Mouse (Mus musculus) liver, embryonic 12.5 days (tissue): Measurements from ENCODE around the gene Ddrgk1. TPM values are rescaled to one million over a fixed set of nuclear protein-coding genes. Genes with fewer than 3 reads are reported as not detected.

Experiments
- ATAC-seq: fragments of 200-750 bp; cut with Nextera tagmentation; 2 replicates; pipeline ENCODE4 v1.8.0; 2017; ENCODE audit warnings: moderate number of reproducible peaks, mild to moderate bottlenecking, moderate library complexity
- H3K27ac ChIP-seq: fragments of 300-500 bp; sonication (generic); 2 replicates; pipeline ENCODE4 v1.5.1; 2016; ENCODE audit warnings: mild to moderate bottlenecking
- H3K27me3 ChIP-seq: fragments of 300-500 bp; sonication (generic); replicated peaks from 2 replicates; pipeline ENCODE4 v1.6.1; 2016; ENCODE audit warnings: mild to moderate bottlenecking, moderate library complexity
- H3K36me3 ChIP-seq: fragments of 300-500 bp; sonication (generic); 2 replicates; pipeline ENCODE4 v1.6.1; 2016; ENCODE audit warnings: mild to moderate bottlenecking, moderate library complexity
- H3K4me1 ChIP-seq: fragments of 300-500 bp; sonication (generic); 2 replicates; pipeline ENCODE4 v1.6.1; 2016
- H3K4me2 ChIP-seq: fragments of 300-500 bp; sonication (generic); 2 replicates; pipeline ENCODE4 v1.6.1; 2016; ENCODE audit warnings: mild to moderate bottlenecking, moderate library complexity
- H3K4me3 ChIP-seq: fragments of 300-500 bp; sonication (generic); 2 replicates; pipeline ENCODE4 v1.5.1; 2016; ENCODE audit warnings: mild to moderate bottlenecking, moderate library complexity
- H3K9ac ChIP-seq: fragments of 300-500 bp; sonication (generic); 2 replicates; pipeline ENCODE4 v1.6.1; 2016; ENCODE audit warnings: mild to moderate bottlenecking, moderate library complexity
- H3K9me3 ChIP-seq: fragments of 300-500 bp; sonication (generic); replicated peaks from 2 replicates; pipeline ENCODE4 v1.6.1; 2016; ENCODE audit warnings: mild to moderate bottlenecking, moderate library complexity
- WGBS: fragments of 180-500 bp; shearing (Covaris S2); methylation state at CpG from one replicate; pipeline ENCODE4 v1.1.7; 2016; ENCODE audit not compliant: insufficient replicate concordance; 5-methylcytosine and 5-hydroxymethylcytosine counted together
- polyA plus RNA-seq: library from polyadenylated mRNA; unstranded; fragments of >200 nt; fragmentation: Nextera tagmentation; extraction: Ambion mirVana; gene quantifications from 2 replicates; pipeline ENCODE4 v1.2.1, GENCODE M21; 2016

Ddrgk1 gene
- 46.1 and 48.7 TPM in 2 replicates for polyA plus RNA-seq

GRCm38 (mm10) chr2:130664102-130664701 is at the start of gene Ddrgk1:
Ddrgk1 (minus strand) TSS chr2:130664659.
- WGBS, result under 1% methylated on average over 40 of the region's 40 CpGs
- H3K4me1 ChIP-seq, result peaks cover 52% of the 10 kb centered on the region
- H3K4me3 ChIP-seq, result peak within 1 kb of the TSS; percentile 65
- peak within 1 kb of the TSS; percentile 82 for H3K9ac ChIP-seq
- ATAC-seq, result peak; percentile 93
- peaks cover 37% of the 10 kb centered on the region for H3K36me3 ChIP-seq
- H3K27me3 ChIP-seq, result no peaks in the 10 kb centered on the region
- peak within 1 kb of the TSS; percentile 86 for H3K4me2 ChIP-seq
- H3K27ac ChIP-seq, result peak within 1 kb of the TSS; percentile 96
- H3K9me3 ChIP-seq, result no peaks in the 10 kb centered on the region

DNA sequence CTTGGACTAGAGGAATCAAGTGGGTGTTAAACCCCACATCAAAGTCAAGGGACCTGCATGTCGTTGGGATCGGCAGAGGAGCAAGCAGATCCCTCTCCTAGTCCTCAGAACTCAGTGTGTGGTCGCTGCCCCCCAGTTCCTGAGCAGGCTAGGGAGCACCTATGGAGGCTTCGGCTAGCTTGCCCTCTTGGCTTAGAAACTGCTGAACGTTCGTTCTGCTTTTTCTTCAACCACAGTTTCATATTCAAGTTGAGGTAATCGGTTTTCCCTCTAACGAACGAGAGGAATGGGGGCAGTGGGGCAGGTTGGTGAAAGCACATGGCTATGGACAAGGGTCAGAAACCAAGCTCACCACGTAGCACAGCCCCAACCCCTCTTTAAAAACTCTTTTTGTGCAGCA is 42.6 kb upstream of the Ddrgk1 start:
- no peak overlapping the region for H3K4me2 ChIP-seq
- WGBS, result 26% methylated on average over 10 of the region's 10 CpGs
- H3K4me3 ChIP-seq, result no peak overlapping the region
- H3K27ac ChIP-seq, result 0 out of 2 replicates have a peak overlapping the region, but pooled peaks have one; percentile 32
- H3K27me3 ChIP-seq, result no peaks in the 10 kb centered on the region
- peaks cover 15% of the 10 kb centered on the region for H3K4me1 ChIP-seq
- ATAC-seq, result no peak
- H3K36me3 ChIP-seq, result peaks cover 12% of the 10 kb centered on the region
- H3K9ac ChIP-seq, result no peak overlapping the region
- H3K9me3 ChIP-seq, result no peaks in the 10 kb centered on the region

- WGBS, result 55% methylated on average over 4 of the region's 4 CpGs
- 0 out of 2 replicates have a peak overlapping the region, but pooled peaks have one; percentile 32 for H3K27ac ChIP-seq
- no peak for ATAC-seq
Measured at GRCm38 (mm10) chr2:130706602-130707001, 42.1 kb upstream of the Ddrgk1 start.

DNA sequence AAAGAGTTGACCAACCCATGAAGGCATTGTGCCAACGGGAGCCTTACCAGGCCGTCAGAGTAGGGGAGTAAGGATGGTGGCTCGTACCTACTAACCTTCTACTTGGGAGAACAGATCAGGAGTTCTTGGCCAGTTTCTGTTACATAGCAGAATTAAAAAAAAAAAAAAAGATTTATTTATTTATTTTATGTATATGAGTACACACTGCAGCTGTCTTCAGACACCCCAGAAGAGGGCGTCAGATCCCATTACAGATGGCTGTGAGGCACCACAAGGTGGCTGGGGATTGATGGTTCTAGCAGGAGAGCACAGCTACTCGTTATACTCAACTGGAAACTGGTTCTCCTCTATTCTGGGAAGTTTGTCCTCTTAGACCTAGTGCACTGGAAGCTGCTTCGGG is 40.7 kb upstream of the Ddrgk1 start:
- no peaks in the 10 kb centered on the region for H3K9me3 ChIP-seq
- ATAC-seq, result no peak
- H3K36me3 ChIP-seq, result no peaks in the 10 kb centered on the region
- peaks cover 15% of the 10 kb centered on the region for H3K4me1 ChIP-seq
- no peak overlapping the region for H3K27ac ChIP-seq
- peaks cover 7% of the 10 kb centered on the region; the same call in 1 of the 2 replicates for H3K27me3 ChIP-seq
- WGBS, result 57% methylated on average over 6 of the region's 6 CpGs
- no peak overlapping the region for H3K4me2 ChIP-seq
- H3K4me3 ChIP-seq, result no peak overlapping the region
- H3K9ac ChIP-seq, result no peak overlapping the region

More at GRCm38 (mm10) chr2:130706602-130707001, 42.1 kb upstream of the Ddrgk1 start:
- peaks cover 15% of the 10 kb centered on the region for H3K4me1 ChIP-seq
- H3K9me3 ChIP-seq, result no peaks in the 10 kb centered on the region
- H3K4me3 ChIP-seq, result no peak overlapping the region
- H3K36me3 ChIP-seq, result peaks cover 8% of the 10 kb centered on the region; the same call in 1 of the 2 replicates
- H3K4me2 ChIP-seq, result no peak overlapping the region
- no peak overlapping the region for H3K9ac ChIP-seq
- no peaks in the 10 kb centered on the region for H3K27me3 ChIP-seq

DNA sequence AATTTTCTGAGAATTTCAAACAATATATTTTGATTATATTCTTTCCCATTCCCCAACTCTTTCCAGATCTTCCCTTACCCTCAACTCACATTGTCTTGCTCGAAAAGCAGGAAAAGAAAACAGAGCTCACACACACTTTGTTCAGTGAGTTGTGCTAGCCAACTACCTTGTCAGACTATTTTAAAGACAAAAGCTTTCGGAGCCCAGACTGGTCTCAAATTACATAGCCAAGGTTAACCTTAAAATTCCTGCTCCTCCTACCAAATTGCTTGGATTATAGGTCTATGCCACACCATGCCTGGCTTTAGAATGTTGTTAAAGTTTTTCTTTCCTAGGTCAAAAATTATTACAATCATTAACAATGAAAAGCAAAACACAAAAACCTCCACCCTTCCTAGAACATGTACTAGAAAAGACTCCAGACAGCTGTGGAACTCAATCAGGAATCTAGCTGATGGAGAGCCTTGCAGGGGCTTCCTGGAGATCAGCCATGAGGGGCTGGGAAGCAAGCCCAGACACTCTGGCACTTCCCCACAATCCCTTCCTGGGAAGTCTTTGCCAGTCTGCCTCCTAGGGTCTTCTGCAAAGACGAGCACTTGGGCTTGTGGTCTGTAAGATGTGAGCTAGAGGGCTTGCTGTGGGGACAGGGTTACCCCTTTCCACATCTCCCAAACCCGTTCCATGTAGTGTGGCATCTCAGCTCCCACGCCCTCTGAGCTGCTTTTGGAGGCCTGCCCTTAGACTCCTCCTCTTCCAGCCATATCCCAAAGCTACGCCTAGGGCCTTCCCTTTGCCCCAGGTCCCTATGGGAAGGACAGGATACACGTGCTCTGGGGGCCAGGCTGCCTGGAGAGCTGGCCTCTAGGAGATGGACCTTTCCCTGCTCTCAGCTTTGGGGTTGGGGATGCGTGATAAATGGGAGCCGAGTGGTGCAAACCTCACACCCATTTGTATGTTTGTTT is 39.9 kb upstream of the Ddrgk1 start:
- H3K9ac ChIP-seq, result no peak overlapping the region
- H3K9me3 ChIP-seq, result no peaks in the 10 kb centered on the region
- H3K4me3 ChIP-seq, result no peak overlapping the region
- no peak for ATAC-seq
- H3K4me1 ChIP-seq, result peaks cover 15% of the 10 kb centered on the region
- H3K36me3 ChIP-seq, result no peaks in the 10 kb centered on the region
- H3K27me3 ChIP-seq, result peaks cover 15% of the 10 kb centered on the region
- H3K4me2 ChIP-seq, result no peak overlapping the region
- 53% methylated on average over 9 of the region's 9 CpGs for WGBS
- no peak overlapping the region for H3K27ac ChIP-seq

DNA sequence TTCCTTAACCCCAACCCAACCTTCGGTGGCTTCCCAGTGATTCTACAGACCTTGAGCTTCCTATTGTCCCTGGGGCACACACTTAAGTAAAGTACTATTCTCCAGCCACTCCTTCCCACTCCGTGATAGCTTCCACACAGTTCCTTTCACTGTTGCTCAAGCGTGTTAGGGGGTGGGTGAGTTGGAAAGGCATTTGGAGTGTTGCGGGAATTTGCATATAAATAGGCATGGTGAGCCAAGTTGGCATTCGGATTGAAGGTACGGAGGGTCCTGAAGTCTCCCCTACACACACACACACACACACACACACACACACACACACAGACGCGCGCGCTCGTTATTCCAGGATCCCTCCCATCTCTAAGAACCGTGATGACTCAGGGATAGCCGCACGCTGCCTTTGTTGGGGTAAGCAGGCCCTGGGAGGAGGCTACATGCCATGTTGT is 33.4 kb upstream of the Ddrgk1 start:
- Histone ChIP-seq H3K4me2 (peak overlapping the region; percentile 90), H3K4me1 (peaks cover 18% of the 10 kb centered on the region), H3K9ac (peak overlapping the region; percentile 49; the same call in 1 of the 2 replicates), H3K4me3 (peak overlapping the region; percentile 59), H3K9me3 (no peaks in the 10 kb centered on the region), H3K27ac (no peak overlapping the region), H3K27me3 (peaks cover 70% of the 10 kb centered on the region), H3K36me3 (no peaks in the 10 kb centered on the region)
- WGBS, result 9% methylated on average over 14 of the region's 14 CpGs
- no peak for ATAC-seq

DNA sequence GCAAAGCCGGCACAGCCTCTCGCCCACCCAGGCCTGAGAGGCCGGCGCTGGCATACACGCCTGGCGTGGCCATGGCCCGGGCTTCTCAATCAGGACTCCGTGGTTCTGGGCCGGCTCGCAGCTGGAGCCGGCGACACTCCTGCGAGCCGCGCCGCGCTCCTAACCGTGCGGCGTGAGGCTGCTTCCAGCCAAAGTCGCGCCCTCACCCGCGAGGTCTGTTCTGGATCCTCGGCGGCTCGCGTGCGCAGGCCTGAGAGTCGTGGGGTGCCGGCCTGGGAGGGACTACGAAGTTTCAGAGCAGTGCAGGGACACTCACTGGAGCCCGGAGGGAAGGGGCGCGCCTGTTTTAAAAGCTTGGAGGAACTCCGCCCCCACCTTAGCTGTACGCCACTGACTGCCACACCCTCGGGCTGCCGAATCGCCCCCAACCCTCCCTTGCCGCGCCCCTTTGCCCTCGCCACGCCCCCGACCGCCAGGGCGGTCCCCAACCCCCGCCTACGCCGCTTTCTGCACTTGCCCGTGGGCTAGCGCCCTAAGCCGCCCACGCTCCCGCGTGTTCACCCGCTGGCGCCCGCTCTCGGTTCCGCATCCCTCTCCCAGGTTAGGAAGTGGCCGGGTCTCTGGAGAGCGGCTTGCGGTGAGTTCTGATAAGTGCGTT is 32.8 kb upstream of the Ddrgk1 start, which contains the start of gene Slc4a11:
TSS of gene Slc4a11 (minus strand) at position 367 of the 658 bp plus-strand sequence.
- Histone ChIP-seq H3K4me3 (peak within 1 kb of the TSS; percentile 59), H3K4me2 (peak within 1 kb of the TSS; percentile 90), H3K36me3 (no peaks in the 10 kb centered on the region), H3K27ac (no peak within 1 kb of the TSS), H3K9ac (peak within 1 kb of the TSS; percentile 49), H3K9me3 (no peaks in the 10 kb centered on the region), H3K4me1 (peaks cover 18% of the 10 kb centered on the region), H3K27me3 (peaks cover 70% of the 10 kb centered on the region)
- ATAC-seq, result peak; percentile 69
- under 1% methylated on average over 64 of the region's 65 CpGs for whole genome bisulfite sequencing

- Histone ChIP-seq H3K9ac (peak overlapping the region; percentile 24; the same call in 1 of the 2 replicates), H3K4me1 (peaks cover 18% of the 10 kb centered on the region), H3K4me2 (peak overlapping the region; percentile 90), H3K27me3 (peaks cover 70% of the 10 kb centered on the region), H3K9me3 (no peaks in the 10 kb centered on the region), H3K27ac (no peak overlapping the region), H3K36me3 (no peaks in the 10 kb centered on the region), H3K4me3 (peak overlapping the region; percentile 59)
- 3% methylated on average over 31 of the region's 31 CpGs for WGBS
- ATAC-seq, result 0 out of 2 replicates have a peak, but pooled peaks have one; percentile 1
Measured at GRCm38 (mm10) chr2:130696700-130697152, 32.3 kb upstream of the Ddrgk1 start.

- ATAC-seq, result no peak
- WGBS, result 33% methylated on average over 3 of the region's 3 CpGs
- Histone ChIP-seq H3K4me3 (no peak overlapping the region), H3K4me1 (peaks cover 18% of the 10 kb centered on the region), H3K4me2 (no peak overlapping the region), H3K9ac (no peak overlapping the region), H3K27ac (no peak overlapping the region), H3K9me3 (no peaks in the 10 kb centered on the region), H3K36me3 (no peaks in the 10 kb centered on the region), H3K27me3 (peaks cover 48% of the 10 kb centered on the region)
Measured at GRCm38 (mm10) chr2:130693563-130693962, 29.1 kb upstream of the Ddrgk1 start.

DNA sequence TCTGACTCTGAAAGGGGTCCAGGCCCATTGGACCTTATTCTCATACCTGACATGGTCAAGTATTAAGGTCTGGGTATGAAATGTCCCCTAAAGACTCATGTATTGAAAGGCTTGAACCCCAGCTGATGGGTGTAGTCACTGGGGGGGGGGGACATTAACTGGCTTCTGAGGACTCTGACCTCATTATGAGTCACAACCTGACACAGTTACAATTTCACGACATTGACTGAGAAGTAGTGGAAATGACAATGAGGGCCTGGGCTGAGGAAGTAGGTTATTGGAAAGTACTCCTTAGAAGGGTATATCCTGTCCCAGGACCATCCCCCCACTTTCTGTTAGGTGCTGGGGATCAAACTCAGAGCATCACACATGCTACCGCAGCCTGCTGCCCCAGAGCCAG is 24.6 kb upstream of the Ddrgk1 start:
- Histone ChIP-seq H3K9me3 (no peaks in the 10 kb centered on the region), H3K9ac (no peak overlapping the region), H3K27me3 (peaks cover 2% of the 10 kb centered on the region), H3K36me3 (peaks cover 9% of the 10 kb centered on the region), H3K4me1 (no peaks in the 10 kb centered on the region), H3K4me2 (no peak overlapping the region), H3K27ac (no peak overlapping the region), H3K4me3 (no peak overlapping the region)
- WGBS, result 55% methylated on average over 2 of the region's 2 CpGs
- no peak for ATAC-seq

GRCm38 (mm10) chr2:130685426-130685825 is 21.0 kb upstream of the Ddrgk1 start:
- Histone ChIP-seq H3K4me3 (no peak overlapping the region), H3K27ac (no peak overlapping the region), H3K9me3 (no peaks in the 10 kb centered on the region), H3K4me2 (no peak overlapping the region), H3K9ac (no peak overlapping the region), H3K27me3 (no peaks in the 10 kb centered on the region), H3K36me3 (peaks cover 44% of the 10 kb centered on the region), H3K4me1 (no peaks in the 10 kb centered on the region)
- ATAC-seq, result no peak
- 81% methylated on average over 9 of the region's 9 CpGs for WGBS
